Mouse (Mus musculus): Measurements from ENCODE around the gene Csn1s2b. TPM values are rescaled to one million over a fixed set of nuclear protein-coding genes. Genes with fewer than 3 reads are reported as not detected.

Csn1s2b gene
- polyA plus RNA-seq, 1 experiment from 2014 or later, result not detected

DNA sequence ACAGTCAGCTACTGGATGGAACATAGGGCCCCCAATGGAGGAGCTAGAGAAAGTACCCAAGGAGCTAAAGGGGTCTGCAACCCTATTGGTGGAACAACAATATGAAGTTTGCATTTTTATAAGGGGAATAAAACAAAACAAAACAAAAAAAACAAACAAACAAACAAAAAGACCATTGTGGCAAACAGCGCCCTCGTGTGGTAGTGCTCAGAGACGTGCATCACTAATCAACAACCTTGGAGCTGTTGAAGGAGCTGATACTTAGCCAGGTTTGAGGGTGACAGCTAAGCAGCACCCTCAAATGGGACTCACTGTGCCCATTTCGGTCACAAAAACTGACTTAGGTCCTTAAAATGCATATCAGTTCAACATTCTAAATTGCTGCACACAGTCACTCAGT lies 63.5 kb downstream of the Csn1s2b start:
- H3K27me3 ChIP-seq (ENCODE audit: control insufficient read depth, insufficient read depth, low read depth, low read length), result no peaks in the 10 kb centered on the region
- no peaks in the 10 kb centered on the region for H3K4me1 ChIP-seq (replicated peaks; ENCODE audit: control insufficient read depth, insufficient read depth, low read length)
- H3K4me2 ChIP-seq (ENCODE audit: low read depth, low read length), result no peak overlapping the region
- ATAC-seq (ENCODE audit: low read depth), result no peak
- no peaks in the 10 kb centered on the region for H3K9me3 ChIP-seq (ENCODE audit: control insufficient read depth, low read length)
- no peak overlapping the region for H3K27ac ChIP-seq (ENCODE audit: low read length)
- H3K36me3 ChIP-seq (ENCODE audit: control insufficient read depth, insufficient read depth, low read length), result no peaks in the 10 kb centered on the region
- no peak overlapping the region for H3K4me3 ChIP-seq (ENCODE audit: low read length)
- no peak overlapping the region for H3K9ac ChIP-seq (ENCODE audit: low read length)
- WGBS, result 30% methylated on average over 4 of the region's 4 CpGs

Other genes with a start within 250 kb of the Csn1s2b start
- gene Sult1d1, start 239.1 kb upstream of the Csn1s2b start, polyA plus RNA-seq (2015; fragmentation: Nextera tagmentation; extraction: Ambion mirVana), result 0.14 TPM in 1 of 2 replicates, not detected in the other
- not detected in 2 replicates for gene Sult1e1, start 216.5 kb upstream of the Csn1s2b start, polyA plus RNA-seq (2015; fragmentation: Nextera tagmentation; extraction: Ambion mirVana)
- gene Csn1s1, start 141.9 kb upstream of the Csn1s2b start, polyA plus RNA-seq (2015; fragmentation: Nextera tagmentation; extraction: Ambion mirVana), result not detected in 2 replicates
- gene Csn2, start 108.5 kb upstream of the Csn1s2b start, polyA plus RNA-seq (2015; fragmentation: Nextera tagmentation; extraction: Ambion mirVana), result 0.33 TPM in 1 of 2 replicates, not detected in the other
- gene Csn1s2a, start 33.5 kb upstream of the Csn1s2b start, polyA plus RNA-seq (2015; fragmentation: Nextera tagmentation; extraction: Ambion mirVana), result not detected in 2 replicates
- gene Prr27, start 17.6 kb downstream of the Csn1s2b start, polyA plus RNA-seq (2015; fragmentation: Nextera tagmentation; extraction: Ambion mirVana), result not detected in 2 replicates
- gene Odam, start 76.9 kb downstream of the Csn1s2b start, polyA plus RNA-seq (2015; fragmentation: Nextera tagmentation; extraction: Ambion mirVana), result not detected in 2 replicates
- gene Csn3, start 117.5 kb downstream of the Csn1s2b start, polyA plus RNA-seq (2015; fragmentation: Nextera tagmentation; extraction: Ambion mirVana), result not detected in 2 replicates
- gene 2310003L06Rik, start 161.4 kb downstream of the Csn1s2b start, polyA plus RNA-seq (2015; fragmentation: Nextera tagmentation; extraction: Ambion mirVana), result not detected in 2 replicates
- gene Gm28434, start 161.4 kb downstream of the Csn1s2b start, polyA plus RNA-seq (2015; fragmentation: Nextera tagmentation; extraction: Ambion mirVana), result not detected in 2 replicates
- not detected in 2 replicates for gene Cabs1, start 171.4 kb downstream of the Csn1s2b start, polyA plus RNA-seq (2015; fragmentation: Nextera tagmentation; extraction: Ambion mirVana)
- not detected in 2 replicates for gene Smr3a, start 194.5 kb downstream of the Csn1s2b start, polyA plus RNA-seq (2015; fragmentation: Nextera tagmentation; extraction: Ambion mirVana)